Comparison of ENCODE assay signal across 15 mouse cellular contexts in genomic region chr1:50629473-50630071, GRCm38 (mm10).
DNase-seq lines count a peak whose midpoint lies in the region; ATAC-seq lines count a peak whose summit lies in the region.
"Had no signal": no experiment of that assay in that cellular context is flagged by ENCODE, and none has a peak within 500 bp of the region (broad histone marks: within the 10 kb centered on the region; RNA-seq: fewer than 3 reads in every experiment).

No protein-coding gene starts in this region.

- no peak for ATAC-seq in heart, embryonic 12.5 days (ENCODE audit: insufficient number of reproducible peaks, low FRiP score)
- peak; percentile 75 for ATAC-seq in neural tube, embryonic 12.5 days (ENCODE audit: low FRiP score, low read depth)
- no peak for ATAC-seq in neural tube, embryonic 15.5 days (ENCODE audit: low FRiP score)
- ATAC-seq in neural tube, embryonic 13.5 days (ENCODE audit: low read depth) = peak; percentile 56
- ATAC-seq in forebrain, embryonic 15.5 days (replicated peaks) = no peak
- ATAC-seq: intestine, embryonic 16.5 days had no signal

- H3K9me3 ChIP-seq in heart, embryonic 12.5 days (replicated peaks) = no peaks in the 10 kb centered on the region
- no peaks in the 10 kb centered on the region for H3K9me3 ChIP-seq in neural tube, embryonic 12.5 days
- H3K9me3 ChIP-seq in neural tube, embryonic 15.5 days (replicated peaks) = no peaks in the 10 kb centered on the region
- H3K9me3 ChIP-seq in neural tube, embryonic 13.5 days = no peaks in the 10 kb centered on the region
- H3K9me3 ChIP-seq in forebrain, embryonic 15.5 days = no peaks in the 10 kb centered on the region
- H3K9me3 ChIP-seq: embryonic facial prominence, embryonic 15.5 days; limb, embryonic 15.5 days had no signal

- no peaks in the 10 kb centered on the region for H3K36me3 ChIP-seq in heart, embryonic 12.5 days
- no peaks in the 10 kb centered on the region for H3K36me3 ChIP-seq in neural tube, embryonic 12.5 days
- no peaks in the 10 kb centered on the region for H3K36me3 ChIP-seq in neural tube, embryonic 15.5 days
- no peaks in the 10 kb centered on the region for H3K36me3 ChIP-seq in neural tube, embryonic 13.5 days
- no peaks in the 10 kb centered on the region for H3K36me3 ChIP-seq in forebrain, embryonic 15.5 days
- H3K36me3 ChIP-seq: embryonic facial prominence, embryonic 15.5 days; limb, embryonic 15.5 days had no signal

- no peaks in the 10 kb centered on the region for H3K4me1 ChIP-seq in heart, embryonic 12.5 days (replicated peaks)
- no peaks in the 10 kb centered on the region for H3K4me1 ChIP-seq in neural tube, embryonic 12.5 days
- H3K4me1 ChIP-seq in neural tube, embryonic 15.5 days = 0 out of 2 replicates have a peak, but pooled peaks cover 4% of the 10 kb centered on the region
- peaks cover 6% of the 10 kb centered on the region; the same call in 1 of the 2 replicates for H3K4me1 ChIP-seq in neural tube, embryonic 13.5 days (replicated peaks)
- no peaks in the 10 kb centered on the region for H3K4me1 ChIP-seq in forebrain, embryonic 15.5 days
- H3K4me1 ChIP-seq: embryonic facial prominence, embryonic 15.5 days; limb, embryonic 15.5 days had no signal

- H3K27ac ChIP-seq in heart, embryonic 12.5 days (ENCODE audit: poor library complexity, severe bottlenecking) = no peak overlapping the region
- H3K27ac ChIP-seq in neural tube, embryonic 12.5 days = no peak overlapping the region
- H3K27ac ChIP-seq in neural tube, embryonic 15.5 days (replicated peaks) = no peak overlapping the region
- H3K27ac ChIP-seq in neural tube, embryonic 13.5 days (replicated peaks) = peak overlapping the region; percentile 64
- H3K27ac ChIP-seq in forebrain, embryonic 15.5 days (replicated peaks) = no peak overlapping the region
- H3K27ac ChIP-seq: embryonic facial prominence, embryonic 15.5 days; limb, embryonic 15.5 days had no signal

- intact Hi-C loops in heart, postnatal 10 days (cut with DNase I) = loop anchor here (5.0 kb wide), 1 partner anchor 68 kb away; no protein-coding TSS in a partner anchor

- no peak overlapping the region for H3K4me2 ChIP-seq in heart, embryonic 12.5 days
- no peak overlapping the region for H3K4me2 ChIP-seq in neural tube, embryonic 12.5 days (replicated peaks)
- no peak overlapping the region for H3K4me2 ChIP-seq in neural tube, embryonic 15.5 days
- no peak overlapping the region for H3K4me2 ChIP-seq in neural tube, embryonic 13.5 days
- no peak overlapping the region for H3K4me2 ChIP-seq in forebrain, embryonic 15.5 days (replicated peaks)
- H3K4me2 ChIP-seq: embryonic facial prominence, embryonic 15.5 days; limb, embryonic 15.5 days had no signal

- DNase-seq in heart, adult 11 months = peak; percentile 86
- peak; percentile 10 to 21 for DNase-seq in heart, postnatal 10 days
- DNase-seq in urinary bladder, adult 2 months (ENCODE audit: low spot score) = no peak
- DNase-seq: adrenal gland, postnatal 36 days; gastrocnemius, postnatal 36 days; kidney, postnatal 14 days; lung, adult 2 months had no signal

- no peak overlapping the region for H3K4me3 ChIP-seq in heart, embryonic 12.5 days
- no peak overlapping the region for H3K4me3 ChIP-seq in neural tube, embryonic 12.5 days
- no peak overlapping the region for H3K4me3 ChIP-seq in neural tube, embryonic 15.5 days (replicated peaks)
- H3K4me3 ChIP-seq in neural tube, embryonic 13.5 days = no peak overlapping the region
- no peak overlapping the region for H3K4me3 ChIP-seq in forebrain, embryonic 15.5 days
- H3K4me3 ChIP-seq: embryonic facial prominence, embryonic 15.5 days; limb, embryonic 15.5 days had no signal

- 68% methylated on average over 3 of the region's 3 CpGs for WGBS in heart, embryonic 12.5 days
- WGBS in neural tube, embryonic 12.5 days = 56% methylated on average over 3 of the region's 3 CpGs
- WGBS in neural tube, embryonic 15.5 days = 44% methylated on average over 3 of the region's 3 CpGs
- 46% methylated on average over 3 of the region's 3 CpGs for WGBS in neural tube, embryonic 13.5 days
- 57% methylated on average over 3 of the region's 3 CpGs for WGBS in forebrain, embryonic 15.5 days

- no peaks in the 10 kb centered on the region for H3K27me3 ChIP-seq in heart, embryonic 12.5 days (replicated peaks)
- no peaks in the 10 kb centered on the region for H3K27me3 ChIP-seq in neural tube, embryonic 12.5 days (replicated peaks)
- H3K27me3 ChIP-seq in neural tube, embryonic 15.5 days (replicated peaks) = no peaks in the 10 kb centered on the region
- no peaks in the 10 kb centered on the region for H3K27me3 ChIP-seq in neural tube, embryonic 13.5 days
- H3K27me3 ChIP-seq in forebrain, embryonic 15.5 days = no peaks in the 10 kb centered on the region
- H3K27me3 ChIP-seq: embryonic facial prominence, embryonic 15.5 days; limb, embryonic 15.5 days had no signal

- H3K9ac ChIP-seq in heart, embryonic 12.5 days = no peak overlapping the region
- H3K9ac ChIP-seq in neural tube, embryonic 12.5 days = no peak overlapping the region
- no peak overlapping the region for H3K9ac ChIP-seq in neural tube, embryonic 15.5 days (replicated peaks)
- H3K9ac ChIP-seq in neural tube, embryonic 13.5 days = no peak overlapping the region
- H3K9ac ChIP-seq in forebrain, embryonic 15.5 days (replicated peaks) = no peak overlapping the region
- H3K9ac ChIP-seq: embryonic facial prominence, embryonic 15.5 days; limb, embryonic 15.5 days had no signal

Comparison
In these comparisons a context has a peak if more than half of its experiments do, and no peak if none do; other contexts are left out.
1. ATAC-seq: peak in neural tube, embryonic 12.5 days (single experiment) and neural tube, embryonic 13.5 days (single experiment); none in heart, embryonic 12.5 days (single experiment), neural tube, embryonic 15.5 days (single experiment) and forebrain, embryonic 15.5 days (single experiment).